Mouse (Mus musculus) induced T-regulatory cell, adult 2 months (primary cell): ENCODE data around the gene Dimt1.
"Not testable (repeated sequence)": the region's sequence is repeated elsewhere in the genome, so short reads cannot be mapped to it uniquely, and the experiment has no call there.

ENCODE experiments used
- DNase-seq: peaks from one replicate; pipeline ENCODE4 v3.0.0-alpha.2; 2012; ENCODE audit warnings: low read depth

The Dimt1 gene

GRCm38 (mm10) chr13:106961496-106961895 is 14.6 kb downstream of the Dimt1 start:
- DNase-seq, result no peak

- DNase-seq, result no peak
These were observed 50.0 kb downstream of the Dimt1 start for GRCm38 (mm10) chr13:106996891-106997290.

- not testable (repeated sequence) for DNase-seq
These were observed 50.6 kb downstream of the Dimt1 start for GRCm38 (mm10) chr13:106997557-106997956.

GRCm38 (mm10) chr13:106998026-106998425 is 51.1 kb downstream of the Dimt1 start:
- DNase-seq, result no peak

DNA sequence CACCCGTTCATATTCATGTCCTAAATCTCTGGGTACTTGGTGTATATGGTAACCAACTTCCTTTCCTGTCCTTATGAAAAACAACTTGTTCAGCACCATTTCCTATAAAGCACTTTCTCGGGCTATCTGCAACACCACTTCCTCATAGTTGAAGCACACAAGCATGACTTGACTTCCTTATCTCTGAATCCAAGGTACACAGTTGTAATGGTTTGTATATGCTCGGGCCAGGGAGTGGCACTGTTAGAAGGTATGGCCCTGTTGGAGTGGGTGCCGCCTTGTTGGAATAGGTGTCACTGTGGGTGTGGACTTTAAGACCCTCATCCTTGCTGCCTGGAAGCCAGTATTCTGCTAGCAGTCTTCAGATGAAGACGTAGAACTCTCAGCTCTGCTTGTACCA is 51.7 kb downstream of the Dimt1 start:
- DNase-seq, result peak; percentile 58

DNA sequence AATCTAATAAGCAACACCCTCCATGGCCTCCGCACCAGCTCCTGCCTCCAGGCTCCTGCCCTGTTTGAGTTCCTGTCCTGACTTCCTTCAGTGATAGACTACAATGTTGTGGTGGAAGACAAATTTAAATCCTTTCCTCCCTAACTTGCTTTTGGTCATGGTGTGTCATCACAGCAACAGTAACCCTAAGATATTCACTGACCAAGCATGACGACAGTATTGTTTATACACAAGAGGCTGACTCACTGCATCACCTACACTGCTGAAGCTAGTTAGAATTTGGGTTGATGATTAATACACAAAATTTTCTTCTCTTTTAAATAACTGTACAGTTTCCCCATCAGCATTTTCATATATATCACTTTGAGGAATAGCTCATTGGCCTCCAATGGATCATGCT is 56.3 kb downstream of the Dimt1 start:
- DNase-seq, result no peak

DNA sequence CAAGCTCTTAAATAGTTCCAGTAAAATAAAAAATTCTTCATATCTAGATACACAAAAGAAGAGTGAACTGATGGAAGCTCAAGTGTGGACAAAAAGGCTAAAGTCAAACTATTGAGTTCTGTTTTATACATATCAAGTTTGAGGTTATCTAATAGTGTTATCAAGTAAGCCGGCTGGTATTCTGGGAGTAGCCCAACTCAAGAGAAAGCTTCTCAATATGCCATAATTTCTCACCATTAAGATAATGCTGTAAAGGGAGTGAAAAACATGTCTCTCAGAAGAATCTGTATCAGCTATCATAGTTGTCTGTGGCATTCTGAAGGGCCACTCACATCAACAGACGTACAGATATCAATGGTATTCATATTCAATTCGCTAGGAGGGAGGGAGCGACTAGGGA is 61.2 kb downstream of the Dimt1 start:
- DNase-seq, result no peak
